8 mouse cellular contexts compared by ENCODE assay signal in genomic region chr10:85154195-85154594, GRCm38 (mm10). TPM values are rescaled to one million over a fixed set of nuclear protein-coding genes. Genes with fewer than 3 reads are reported as not detected.
DNase-seq lines count a peak whose midpoint lies in the region; ATAC-seq and TF ChIP-seq lines count a peak whose summit lies in the region.

No protein-coding gene starts in this region.

- no peaks in the 10 kb centered on the region for H3K79me2 ChIP-seq in myocyte (ENCODE audit: control insufficient read depth, insufficient read depth)

- 0 out of 2 replicates have a peak, but pooled peaks cover 3% of the 10 kb centered on the region for H3K36me3 ChIP-seq in intestine, postnatal 0 days (ENCODE audit: control insufficient read depth, insufficient read depth)
- H3K36me3 ChIP-seq in intestine, embryonic 15.5 days: no peaks in the 10 kb centered on the region
- H3K36me3 ChIP-seq in ES-E14 (ENCODE audit: control insufficient read depth, insufficient read depth, low read length, poor library complexity, severe bottlenecking) (peaks cover 2% of the 10 kb centered on the region), myocyte (ENCODE audit: control insufficient read depth, insufficient read depth) (no peaks in the 10 kb centered on the region)

- no peak overlapping the region for H3K27ac ChIP-seq in intestine, postnatal 0 days (ENCODE audit: low read depth, low read length)
- H3K27ac ChIP-seq in intestine, embryonic 15.5 days: no peak overlapping the region
- H3K27ac ChIP-seq in ES-E14 (ENCODE audit: insufficient read depth, low read depth, low read length, poor library complexity, severe bottlenecking): no peak overlapping the region

- H3K9ac ChIP-seq in intestine, postnatal 0 days (ENCODE audit: low read depth, low read length): no peak overlapping the region
- no peak overlapping the region for H3K9ac ChIP-seq in intestine, embryonic 15.5 days
- no peak overlapping the region for H3K9ac ChIP-seq in ES-E14 (ENCODE audit: insufficient read depth, low read depth, low read length, poor library complexity, severe bottlenecking)

- in situ Hi-C loops in ES-E14 (cut with MboI; ENCODE audit: low sequenced_read_pairs in 2 of 2, unreplicated experiment in 2 of 2): no loop called here

- no peak overlapping the region for H3ac ChIP-seq in myocyte (ENCODE audit: control insufficient read depth, insufficient read length)

- no peak for TF ChIP-seq POLR2A in myocyte (IDR thresholded peaks at IDR 0.05; ENCODE audit: insufficient read length, low read depth)

- peak; percentile 86 for TF ChIP-seq CTCF in intestine, postnatal 0 days (IDR thresholded peaks at IDR 0.05; ENCODE audit: low read depth)

- peak; percentile 40 for DNase-seq in ES-E14 (ENCODE audit: low read depth, low spot score)
- DNase-seq in c-Kit-positive CD71-positive TER-119-positive erythroid progenitor cells, embryonic 14.5 days (ENCODE audit: low spot score): peak; percentile 38
- peak; percentile 10 to 17 for DNase-seq in gastrocnemius, adult 8-10 months (ENCODE audit: low spot score in 2 of 2)
- DNase-seq in left cerebral cortex, adult 11 months (ENCODE audit: low spot score): peak; percentile 33
- peak; percentile 81 for DNase-seq in thymus, postnatal 14 days

- no peak for ATAC-seq in intestine, postnatal 0 days
- no peak for ATAC-seq in intestine, embryonic 15.5 days

- H3K9me3 ChIP-seq in intestine, postnatal 0 days (ENCODE audit: control insufficient read depth): no peaks in the 10 kb centered on the region
- H3K9me3 ChIP-seq in intestine, embryonic 15.5 days: no peaks in the 10 kb centered on the region
- H3K9me3 ChIP-seq in ES-E14 (ENCODE audit: control insufficient read depth, insufficient read depth, low read depth, low read length): no peaks in the 10 kb centered on the region

- no peaks in the 10 kb centered on the region for H3K4me1 ChIP-seq in intestine, postnatal 0 days (replicated peaks; ENCODE audit: control insufficient read depth, insufficient read depth, low read length)
- H3K4me1 ChIP-seq in intestine, embryonic 15.5 days (replicated peaks): no peaks in the 10 kb centered on the region
- H3K4me1 ChIP-seq in ES-E14 (ENCODE audit: control insufficient read depth in 2 of 2, insufficient read depth in 2 of 2, low read length in 2 of 2, poor library complexity in 1 of 2): no peaks in the 10 kb centered on the region

- H3K4me3 ChIP-seq in intestine, postnatal 0 days (ENCODE audit: low read depth, low read length): no peak overlapping the region
- H3K4me3 ChIP-seq in intestine, embryonic 15.5 days (replicated peaks): no peak overlapping the region
- H3K4me3 ChIP-seq in ES-E14 (ENCODE audit: insufficient read depth in 1 of 2, low read depth in 1 of 2, low read length in 2 of 2, poor library complexity in 1 of 2, severe bottlenecking in 1 of 2) (no peak overlapping the region), myocyte (no peak overlapping the region)

- 9% methylated on average over 2 of the region's 2 CpGs for WGBS in intestine, postnatal 0 days
- WGBS in intestine, embryonic 15.5 days: 10% methylated on average over 2 of the region's 2 CpGs

- no peak overlapping the region for H3K4me2 ChIP-seq in intestine, postnatal 0 days (replicated peaks; ENCODE audit: low read depth)
- H3K4me2 ChIP-seq in intestine, embryonic 15.5 days (replicated peaks): no peak overlapping the region
- no peak overlapping the region for H3K4me2 ChIP-seq in myocyte (ENCODE audit: low read depth)

- H3K27me3 ChIP-seq in intestine, postnatal 0 days (replicated peaks; ENCODE audit: control insufficient read depth, insufficient read depth, low read length): no peaks in the 10 kb centered on the region
- no peaks in the 10 kb centered on the region for H3K27me3 ChIP-seq in intestine, embryonic 15.5 days (replicated peaks)
- H3K27me3 ChIP-seq in myocyte (ENCODE audit: control insufficient read depth, insufficient read depth, insufficient read length): no peaks in the 10 kb centered on the region

TF ChIP-seq in ES-E14, 5 proteins besides CTCF, POLR2A, EP300 and RAD21:
- TF ChIP-seq MAFK (IDR thresholded peaks at IDR 0.05; ENCODE audit: insufficient read depth, low read depth, low read length): no peak
- TF ChIP-seq CHD2 (IDR thresholded peaks at IDR 0.05; ENCODE audit: low read depth, low read length): no peak
- TF ChIP-seq ZNF384 (IDR thresholded peaks at IDR 0.05; ENCODE audit: low read depth, low read length): no peak
- TF ChIP-seq ZC3H11A (IDR thresholded peaks at IDR 0.05; ENCODE audit: borderline replicate concordance, low read depth, low read length): peak; percentile 72
- TF ChIP-seq HCFC1 (IDR thresholded peaks at IDR 0.05; ENCODE audit: borderline replicate concordance, insufficient read depth, low read length): 0 out of 2 replicates have a peak, but pooled peaks have one; percentile 30

TF ChIP-seq in myocyte, 11 proteins besides CTCF, POLR2A, EP300 and RAD21:
- TF ChIP-seq CEBPB (IDR thresholded peaks at IDR 0.05; ENCODE audit: insufficient read depth, poor library complexity, severe bottlenecking): peak; percentile 76
- no peak for TF ChIP-seq SRF (IDR thresholded peaks at IDR 0.05; ENCODE audit: control insufficient read depth, insufficient read length, low read depth)
- no peak for TF ChIP-seq TCF3 (IDR thresholded peaks at IDR 0.05; ENCODE audit: insufficient read length, low read depth)

RNA-seq across cellular contexts. Expression of gene Mterf2, which starts 26.4 kb away (rescaled TPM):
- 11.7 and 12.6 TPM in 2 replicates for polyA plus RNA-seq in intestine, postnatal 0 days (2015; fragmentation: Nextera tagmentation; extraction: Ambion mirVana)
- 17.0 and 17.5 TPM in 2 replicates for polyA plus RNA-seq in intestine, embryonic 15.5 days (2015; fragmentation: Nextera tagmentation; extraction: Ambion mirVana)
- total RNA-seq in ES-E14 (2012; rRNA removed): 6.9 and 10.8 TPM in 2 replicates
- total RNA-seq in gastrocnemius, adult 8-10 months (2022): 1 to 10 TPM; 8.0 to 9.5 (median 8.9) TPM
- 3.9 TPM for polyA plus RNA-seq in myocyte (2012; fragmentation: generic; extraction: Trizol)

RNA-seq across cellular contexts. Expression of gene Cry1, which starts 30.7 kb away (rescaled TPM):
- polyA plus RNA-seq in intestine, postnatal 0 days (2015; fragmentation: Nextera tagmentation; extraction: Ambion mirVana): 18.6 and 20.3 TPM in 2 replicates
- polyA plus RNA-seq in intestine, embryonic 15.5 days (2015; fragmentation: Nextera tagmentation; extraction: Ambion mirVana): 25.6 and 28.1 TPM in 2 replicates
- 21.2 and 23.4 TPM in 2 replicates for total RNA-seq in ES-E14 (2012; rRNA removed)
- 10 to 100 TPM; 11.5 to 13.2 (median 11.8) TPM for total RNA-seq in gastrocnemius, adult 8-10 months (2022)
- 6.1 TPM for polyA plus RNA-seq in myocyte (2012; fragmentation: generic; extraction: Trizol)

RNA-seq across cellular contexts. Expression of gene Tmem263, which starts 51.8 kb away (rescaled TPM):
- 42.3 and 43.2 TPM in 2 replicates for polyA plus RNA-seq in intestine, postnatal 0 days (2015; fragmentation: Nextera tagmentation; extraction: Ambion mirVana)
- 54.1 and 60.2 TPM in 2 replicates for polyA plus RNA-seq in intestine, embryonic 15.5 days (2015; fragmentation: Nextera tagmentation; extraction: Ambion mirVana)
- 13.5 and 20.5 TPM in 2 replicates for total RNA-seq in ES-E14 (2012; rRNA removed)
- total RNA-seq in gastrocnemius, adult 8-10 months (2022): 10 to 100 TPM in 2 of 4 experiments, 1 to 10 TPM in 2; 8.4 to 11.2 (median 9.9) TPM
- 12.6 TPM for polyA plus RNA-seq in myocyte (2012; fragmentation: generic; extraction: Trizol)

RNA-seq across cellular contexts. Expression of gene Fhl4, which starts 51.9 kb away (rescaled TPM):
- polyA plus RNA-seq in intestine, postnatal 0 days (2015; fragmentation: Nextera tagmentation; extraction: Ambion mirVana): 0.37 and 0.38 TPM in 2 replicates
- 0.41 and 0.67 TPM in 2 replicates for polyA plus RNA-seq in intestine, embryonic 15.5 days (2015; fragmentation: Nextera tagmentation; extraction: Ambion mirVana)
- 1.2 and 2.0 TPM in 2 replicates for total RNA-seq in ES-E14 (2012; rRNA removed)
- under 1 TPM in 2 of 4 experiments, not detected in 2; 0.12 to 0.20 TPM for total RNA-seq in gastrocnemius, adult 8-10 months (2022)
- polyA plus RNA-seq in myocyte (2012; fragmentation: generic; extraction: Trizol): 0.24 TPM

Comparison
In these comparisons a context has a peak if more than half of its experiments do, and no peak if none do; other contexts are left out.
1. DNase-seq: peak in every context shown above with its lines; median percentile 81 in thymus, postnatal 14 days; 40 in ES-E14; 38 in c-Kit-positive CD71-positive TER-119-positive erythroid progenitor cells, embryonic 14.5 days; 33 in left cerebral cortex, adult 11 months; 14 in gastrocnemius, adult 8-10 months.